Mouse (Mus musculus): ENCODE measurements around the gene Dapk3.

DNA sequence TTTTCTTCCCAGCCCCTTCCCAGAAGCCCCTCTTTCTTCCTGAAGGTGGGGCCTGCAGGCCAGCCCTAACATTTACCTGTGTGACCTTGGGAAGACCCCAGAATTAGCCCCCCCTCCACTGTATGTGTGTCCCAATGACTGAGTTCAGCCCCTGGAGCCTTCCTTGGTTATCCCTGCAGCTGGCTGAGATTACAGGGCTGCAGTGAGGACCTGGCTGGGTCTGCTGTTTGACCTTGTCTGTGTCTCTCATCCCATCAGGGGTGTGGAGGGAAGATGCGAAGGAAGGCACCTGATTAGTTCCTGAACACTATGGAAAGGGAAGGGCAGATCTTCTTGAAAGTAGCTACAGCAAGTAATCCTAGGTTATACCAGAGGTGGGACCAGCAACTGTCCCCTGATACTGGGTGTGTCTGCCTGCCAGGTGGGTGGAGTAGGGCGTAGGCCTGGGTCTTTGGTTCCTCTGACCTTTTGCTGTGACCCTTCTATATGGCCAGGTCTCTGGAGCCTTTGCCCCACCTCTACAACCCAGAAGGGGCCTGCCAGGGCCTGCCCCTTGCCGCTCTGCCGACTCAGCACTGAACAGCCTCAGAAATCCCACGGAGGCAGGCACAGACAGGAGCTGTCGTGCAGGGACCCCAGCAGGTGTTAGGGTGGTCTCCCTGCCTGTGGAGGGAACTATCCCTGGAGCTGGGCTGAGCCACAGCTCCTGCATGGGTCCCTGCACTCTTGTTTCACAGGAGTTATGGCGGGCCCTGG is 41.2 kb upstream of the Dapk3 start:
- TF ChIP-seq CTCF (IDR thresholded peaks at IDR 0.05; ENCODE audit: extremely low read depth, insufficient read length, insufficient replicate concordance, low read depth, low read length) (no peak), POLR2A (IDR thresholded peaks at IDR 0.05; ENCODE audit: low read depth, low read length) (peak; percentile 21; the same call in 1 of the 2 replicates)
